ENCODE assay signal across 17 mouse cellular contexts in genomic region chr1:187133841-187134240, GRCm38 (mm10).
DNase-seq lines count a peak whose midpoint lies in the region; ATAC-seq lines count a peak whose summit lies in the region.
"Had no signal": no experiment of that assay in that cellular context is flagged by ENCODE, and none has a peak within 500 bp of the region (broad histone marks: within the 10 kb centered on the region; RNA-seq: fewer than 3 reads in every experiment).

No protein-coding gene starts in this region.

- ATAC-seq in megakaryocyte-erythroid progenitor cell, adult 5-6 weeks (replicated peaks; ENCODE audit: low FRiP score, low TSS enrichment, poor library complexity, severe bottlenecking) = no peak
- ATAC-seq: CD4-positive, CD25-positive, alpha-beta regulatory T cell, adult 4 months; forebrain, embryonic 14.5 days; forebrain, embryonic 16.5 days had no signal

- DNase-seq in embryo, embryonic 10.5 days (ENCODE audit: low spot score) = peak; percentile 15
- no peak for DNase-seq in embryo, embryonic 9.5 days (ENCODE audit: extremely low spot score)
- DNase-seq in 3T3-L1 (ENCODE audit: low read depth, low spot score) = peak; percentile 52
- peak; percentile 82 for DNase-seq in Muller cell, postnatal 12 days (ENCODE audit: inconsistent ontology term)
- DNase-seq: adrenal gland, adult 2 months; adrenal gland, postnatal 25 days; B cell, adult 2 months; cerebellum, adult 11 months; cerebellum, adult 18-20 months; cerebellum, adult 8-10 months; cerebellum, adult 9-11 months; cerebellum, postnatal 14 days; cerebellum, postnatal 36 days had no signal
